Comparison of ENCODE assay signal across 15 mouse cellular contexts in genomic region chr13:54954745-54955144, GRCm38 (mm10). TPM values are rescaled to one million over a fixed set of nuclear protein-coding genes. Genes with fewer than 3 reads are reported as not detected.
DNase-seq lines count a peak whose midpoint lies in the region; ATAC-seq and TF ChIP-seq lines count a peak whose summit lies in the region.
"Had no signal": no experiment of that assay in that cellular context is flagged by ENCODE, and none has a peak within 500 bp of the region (broad histone marks: within the 10 kb centered on the region; RNA-seq: fewer than 3 reads in every experiment).

No protein-coding gene starts in this region.

- H3K9me3 ChIP-seq in hindbrain, embryonic 15.5 days, result no peaks in the 10 kb centered on the region
- no peaks in the 10 kb centered on the region for H3K9me3 ChIP-seq in hindbrain, embryonic 11.5 days (ENCODE audit: control insufficient read depth, low read length)
- H3K9me3 ChIP-seq in neural tube, embryonic 14.5 days (ENCODE audit: control insufficient read depth, low read length), result no peaks in the 10 kb centered on the region
- H3K9me3 ChIP-seq in neural tube, embryonic 15.5 days (replicated peaks), result no peaks in the 10 kb centered on the region
- H3K9me3 ChIP-seq: embryonic facial prominence, embryonic 13.5 days; forebrain, embryonic 12.5 days; heart, embryonic 12.5 days; intestine, embryonic 15.5 days had no signal

- H3K27me3 ChIP-seq in hindbrain, embryonic 15.5 days, result peaks cover 11% of the 10 kb centered on the region; the same call in 1 of the 2 replicates
- peaks cover 85% of the 10 kb centered on the region for H3K27me3 ChIP-seq in hindbrain, embryonic 11.5 days (ENCODE audit: control insufficient read depth, insufficient read depth, low read length)
- peaks cover 8% of the 10 kb centered on the region; the same call in 1 of the 2 replicates for H3K27me3 ChIP-seq in neural tube, embryonic 14.5 days (ENCODE audit: control insufficient read depth, insufficient read depth, low read length)
- H3K27me3 ChIP-seq in neural tube, embryonic 15.5 days (replicated peaks), result peaks cover 43% of the 10 kb centered on the region

- H3K36me3 ChIP-seq in hindbrain, embryonic 15.5 days, result no peaks in the 10 kb centered on the region
- no peaks in the 10 kb centered on the region for H3K36me3 ChIP-seq in hindbrain, embryonic 11.5 days (ENCODE audit: control insufficient read depth, insufficient read depth, low read length)
- no peaks in the 10 kb centered on the region for H3K36me3 ChIP-seq in neural tube, embryonic 14.5 days (ENCODE audit: control insufficient read depth, insufficient read depth, low read length)
- no peaks in the 10 kb centered on the region for H3K36me3 ChIP-seq in neural tube, embryonic 15.5 days
- H3K36me3 ChIP-seq: embryonic facial prominence, embryonic 13.5 days; forebrain, embryonic 12.5 days; heart, embryonic 12.5 days; intestine, embryonic 15.5 days had no signal

- intact Hi-C loops in left cerebral cortex, adult 2 months (cut with DNase I), result no loop called here

- no peak overlapping the region; the same call in 1 of the 2 replicates for H3K4me2 ChIP-seq in hindbrain, embryonic 15.5 days
- no peak overlapping the region for H3K4me2 ChIP-seq in hindbrain, embryonic 11.5 days (replicated peaks; ENCODE audit: low read depth, low read length)
- peak overlapping the region; percentile 73; the same call in 1 of the 2 replicates for H3K4me2 ChIP-seq in neural tube, embryonic 14.5 days (ENCODE audit: low read depth, low read length)
- no peak overlapping the region for H3K4me2 ChIP-seq in neural tube, embryonic 15.5 days

- H3K4me3 ChIP-seq in hindbrain, embryonic 15.5 days, result no peak overlapping the region
- H3K4me3 ChIP-seq in hindbrain, embryonic 11.5 days (ENCODE audit: low read depth, low read length), result no peak overlapping the region
- no peak overlapping the region for H3K4me3 ChIP-seq in left cerebral cortex, adult 2 months
- H3K4me3 ChIP-seq in neural tube, embryonic 14.5 days (ENCODE audit: low read depth, low read length), result no peak overlapping the region
- H3K4me3 ChIP-seq in neural tube, embryonic 15.5 days (replicated peaks), result no peak overlapping the region
- H3K4me3 ChIP-seq: embryonic facial prominence, embryonic 13.5 days; heart, embryonic 12.5 days had no signal

- H3K9ac ChIP-seq in hindbrain, embryonic 15.5 days, result no peak overlapping the region
- H3K9ac ChIP-seq in hindbrain, embryonic 11.5 days (ENCODE audit: low read depth, low read length), result no peak overlapping the region
- no peak overlapping the region for H3K9ac ChIP-seq in neural tube, embryonic 14.5 days (replicated peaks; ENCODE audit: low read depth, low read length)
- H3K9ac ChIP-seq in neural tube, embryonic 15.5 days (replicated peaks), result no peak overlapping the region
- H3K9ac ChIP-seq: embryonic facial prominence, embryonic 13.5 days; forebrain, embryonic 12.5 days; heart, embryonic 12.5 days; intestine, embryonic 15.5 days had no signal

- ATAC-seq in hindbrain, embryonic 15.5 days (ENCODE audit: low FRiP score, low read depth), result no peak
- ATAC-seq in hindbrain, embryonic 11.5 days (ENCODE audit: low FRiP score), result no peak
- no peak for ATAC-seq in neural tube, embryonic 14.5 days (ENCODE audit: low read depth)
- no peak for ATAC-seq in neural tube, embryonic 15.5 days (ENCODE audit: low FRiP score)
- ATAC-seq: intestine, embryonic 15.5 days had no signal

- H3K27ac ChIP-seq in hindbrain, embryonic 15.5 days (replicated peaks), result 0 out of 2 replicates have a peak overlapping the region, but pooled peaks have one; percentile 76
- H3K27ac ChIP-seq in hindbrain, embryonic 11.5 days (ENCODE audit: low read depth, low read length), result no peak overlapping the region
- peak overlapping the region; percentile 52; the same call in 1 of the 2 replicates for H3K27ac ChIP-seq in left cerebral cortex, adult 2 months
- H3K27ac ChIP-seq in neural tube, embryonic 14.5 days (ENCODE audit: low read depth, low read length), result no peak overlapping the region
- H3K27ac ChIP-seq in neural tube, embryonic 15.5 days (replicated peaks), result peak overlapping the region; percentile 54; the same call in 1 of the 2 replicates
- H3K27ac ChIP-seq: embryonic facial prominence, embryonic 13.5 days; forebrain, embryonic 12.5 days; intestine, embryonic 15.5 days had no signal

- 42% methylated on average over 2 of the region's 2 CpGs for WGBS in hindbrain, embryonic 15.5 days
- WGBS in hindbrain, embryonic 11.5 days, result 63% methylated on average over 2 of the region's 2 CpGs
- 44% methylated on average over 2 of the region's 2 CpGs for WGBS in neural tube, embryonic 14.5 days
- WGBS in neural tube, embryonic 15.5 days, result 75% methylated on average over 2 of the region's 2 CpGs

- no peak for DNase-seq in hindbrain, embryonic 11.5 days (ENCODE audit: low spot score)
- no peak for DNase-seq in left cerebral cortex, adult 2 months (ENCODE audit: extremely low spot score in 1 of 2, low spot score in 2 of 2)
- DNase-seq in left cerebral cortex, adult 11 months (ENCODE audit: low spot score), result no peak
- DNase-seq: adrenal gland, adult 2 months; adrenal gland, postnatal 25 days; cerebellum, adult 8-10 months; cerebellum, postnatal 36 days; gastrocnemius, postnatal 10 days had no signal

- peaks cover 70% of the 10 kb centered on the region for H3K4me1 ChIP-seq in hindbrain, embryonic 15.5 days (replicated peaks)
- 0 out of 2 replicates have a peak, but pooled peaks cover 8% of the 10 kb centered on the region for H3K4me1 ChIP-seq in hindbrain, embryonic 11.5 days (replicated peaks; ENCODE audit: control insufficient read depth, insufficient read depth, low read length)
- peaks cover 26% of the 10 kb centered on the region for H3K4me1 ChIP-seq in neural tube, embryonic 14.5 days (ENCODE audit: control insufficient read depth, insufficient read depth, low read length)
- H3K4me1 ChIP-seq in neural tube, embryonic 15.5 days, result peaks cover 63% of the 10 kb centered on the region

- TF ChIP-seq CTCF in left cerebral cortex, adult 2 months (IDR thresholded peaks at IDR 0.05), result no peak

RNA-seq across cellular contexts. Expression of gene Unc5a, which starts 5.5 kb away (rescaled TPM):
- polyA plus RNA-seq in hindbrain, embryonic 15.5 days (2015; fragmentation: Nextera tagmentation; extraction: Ambion mirVana), result 13.2 and 16.0 TPM in 2 replicates
- polyA plus RNA-seq in hindbrain, embryonic 11.5 days (2014; fragmentation: Nextera tagmentation; extraction: Ambion mirVana), result 2.7 and 2.9 TPM in 2 replicates
- total RNA-seq in left cerebral cortex, adult 2 months (2021), result 100 to 1,000 TPM; 110 to 116 TPM
- polyA plus RNA-seq in neural tube, embryonic 14.5 days (2014; fragmentation: Nextera tagmentation; extraction: Ambion mirVana), result 12.4 and 15.7 TPM in 2 replicates
- polyA plus RNA-seq in neural tube, embryonic 15.5 days (2015; fragmentation: Nextera tagmentation; extraction: Ambion mirVana), result 12.1 and 12.7 TPM in 2 replicates

Comparison
In these comparisons a context has a peak if more than half of its experiments do, and no peak if none do; other contexts are left out.
1. H3K27ac ChIP-seq: peak in hindbrain, embryonic 15.5 days (single experiment), left cerebral cortex, adult 2 months (single experiment) and neural tube, embryonic 15.5 days (single experiment); none in hindbrain, embryonic 11.5 days (single experiment) and neural tube, embryonic 14.5 days (single experiment).